Mouse (Mus musculus): ENCODE data around the gene March7.

DNA sequence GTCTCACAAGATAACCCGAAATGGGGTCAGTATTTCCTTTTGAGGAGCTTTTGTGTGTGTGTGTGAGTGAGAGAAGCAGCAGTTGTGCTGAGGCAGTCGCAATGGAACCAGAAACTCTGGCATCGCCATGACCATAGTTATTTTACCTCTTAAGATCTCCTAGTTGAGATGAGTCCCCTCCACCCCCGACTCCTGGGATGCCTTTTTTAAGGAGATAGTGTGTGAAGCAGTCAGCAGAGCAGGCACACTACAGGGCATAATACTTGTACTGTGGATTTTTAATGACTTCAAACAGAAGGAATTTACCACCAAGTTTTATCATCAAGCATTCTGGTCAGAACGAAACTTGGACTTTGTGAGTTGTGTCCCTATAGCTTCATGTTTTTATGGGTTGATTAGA is 1.1 kb downstream of the March7 start:
- TF ChIP-seq CTCF (IDR thresholded peaks at IDR 0.05; ENCODE audit: low read depth, low read length) (no peak), POLR2A (IDR thresholded peaks at IDR 0.05; ENCODE audit: borderline replicate concordance, low read depth, low read length) (no peak)

All from bone marrow macrophage, adult 2 months (primary cell).